Mouse (Mus musculus): ENCODE measurements around the gene Gm5890. TPM values are rescaled to one million over a fixed set of nuclear protein-coding genes. Genes with fewer than 3 reads are reported as not detected.
"Not testable (repeated sequence)": the region's sequence is repeated elsewhere in the genome, so short reads cannot be mapped to it uniquely, and the experiment has no call there.

Gene Gm5890
- total RNA-seq (2012; rRNA removed) (not detected in 2 replicates), total RNA-seq (2014; rRNA removed) (not detected in 2 replicates), polyA plus RNA-seq (2012; ENCODE audit: insufficient read length, low read depth) (not detected in 2 replicates)

GRCm38 (mm10) chr7:20262734-20263133 is at the start of gene Gm5890:
Gene Gm5890, minus strand, starts transcription at chr7:20262834.
- H3K79me2 ChIP-seq (replicated peaks; ENCODE audit: control insufficient read depth, extremely low read depth, insufficient read depth, poor library complexity, severe bottlenecking); H3K9ac ChIP-seq (ENCODE audit: insufficient read depth, low read depth); H3K27me3 ChIP-seq (replicated peaks); H3K4me1 ChIP-seq (ENCODE audit: control insufficient read depth in 1 of 2, insufficient read depth in 2 of 2); DNase-seq (ENCODE audit: extremely low read depth); H3K36me3 ChIP-seq (replicated peaks in 1 of 2; ENCODE audit: control insufficient read depth in 1 of 2, insufficient read depth in 1 of 2, low read length in 1 of 2); dilution Hi-C loops (cut with MboI; ENCODE audit: extremely low pct_ligation_motif_present, extremely low pct_unique_long_range_greater_than_20kb, low sequenced_read_pairs); H3K9me3 ChIP-seq (replicated peaks; ENCODE audit: low read length); H3K4me3 ChIP-seq (replicated peaks in 1 of 3; ENCODE audit: low read depth in 2 of 3, low read length in 2 of 3, poor library complexity in 1 of 3); in situ Hi-C loops (cut with MboI; ENCODE audit: low pct_ligation_motif_present, low pct_unique_long_range_greater_than_20kb, low sequenced_read_pairs); H3K4me2 ChIP-seq (ENCODE audit: insufficient read depth, low read depth, poor library complexity, severe bottlenecking); H3K27ac ChIP-seq (ENCODE audit: insufficient read depth, low read depth): not testable (repeated sequence)

- H3K27ac ChIP-seq (ENCODE audit: insufficient read depth, low read depth); H3K27me3 ChIP-seq (replicated peaks); H3K9ac ChIP-seq (ENCODE audit: insufficient read depth, low read depth); in situ Hi-C loops (cut with MboI; ENCODE audit: low pct_ligation_motif_present, low pct_unique_long_range_greater_than_20kb, low sequenced_read_pairs); H3K36me3 ChIP-seq (replicated peaks in 1 of 2; ENCODE audit: control insufficient read depth in 1 of 2, insufficient read depth in 1 of 2, low read length in 1 of 2); H3K79me2 ChIP-seq (replicated peaks; ENCODE audit: control insufficient read depth, extremely low read depth, insufficient read depth, poor library complexity, severe bottlenecking); dilution Hi-C loops (cut with MboI; ENCODE audit: extremely low pct_ligation_motif_present, extremely low pct_unique_long_range_greater_than_20kb, low sequenced_read_pairs); H3K4me2 ChIP-seq (ENCODE audit: insufficient read depth, low read depth, poor library complexity, severe bottlenecking); H3K4me3 ChIP-seq (replicated peaks in 1 of 3; ENCODE audit: low read depth in 2 of 3, low read length in 2 of 3, poor library complexity in 1 of 3); H3K9me3 ChIP-seq (replicated peaks; ENCODE audit: low read length); DNase-seq (ENCODE audit: extremely low read depth); H3K4me1 ChIP-seq (ENCODE audit: control insufficient read depth in 1 of 2, insufficient read depth in 2 of 2): not testable (repeated sequence)
These were observed 28.9 kb downstream of the Gm5890 start, which contains the start of gene Gm4498 for GRCm38 (mm10) chr7:20233728-20234127. Gene Gm4498, minus strand, starts transcription at chr7:20233828.

Other genes with a start within 250 kb of the Gm5890 start
- gene Vmn1r91, start 163.2 kb downstream of the Gm5890 start, total RNA-seq (2012; rRNA removed), result not detected in 2 replicates
- gene Vmn1r91, start 163.2 kb downstream of the Gm5890 start, total RNA-seq (2014; rRNA removed), result not detected in 2 replicates
- not detected in 2 replicates for gene Vmn1r91, start 163.2 kb downstream of the Gm5890 start, polyA plus RNA-seq (2012; ENCODE audit: insufficient read length, low read depth)
- not detected in 2 replicates for gene Gm16442, start 140.3 kb downstream of the Gm5890 start, total RNA-seq (2012; rRNA removed)
- not detected in 2 replicates for gene Gm16442, start 140.3 kb downstream of the Gm5890 start, total RNA-seq (2014; rRNA removed)
- gene Gm16442, start 140.3 kb downstream of the Gm5890 start, polyA plus RNA-seq (2012; ENCODE audit: insufficient read length, low read depth), result not detected in 2 replicates
- gene Vmn1r93, start 123.7 kb downstream of the Gm5890 start, total RNA-seq (2012; rRNA removed), result not detected in 2 replicates
- gene Vmn1r93, start 123.7 kb downstream of the Gm5890 start, total RNA-seq (2014; rRNA removed), result not detected in 2 replicates
- not detected in 2 replicates for gene Vmn1r93, start 123.7 kb downstream of the Gm5890 start, polyA plus RNA-seq (2012; ENCODE audit: insufficient read length, low read depth)
- not detected in 2 replicates for gene Vmn1r94, start 94.5 kb downstream of the Gm5890 start, total RNA-seq (2012; rRNA removed)
- not detected in 2 replicates for gene Vmn1r94, start 94.5 kb downstream of the Gm5890 start, total RNA-seq (2014; rRNA removed)
- not detected in 2 replicates for gene Vmn1r94, start 94.5 kb downstream of the Gm5890 start, polyA plus RNA-seq (2012; ENCODE audit: insufficient read length, low read depth)
- gene Vmn1r95, start 69.1 kb downstream of the Gm5890 start, total RNA-seq (2012; rRNA removed), result not detected in 2 replicates
- not detected in 2 replicates for gene Vmn1r95, start 69.1 kb downstream of the Gm5890 start, total RNA-seq (2014; rRNA removed)
- not detected in 2 replicates for gene Vmn1r95, start 69.1 kb downstream of the Gm5890 start, polyA plus RNA-seq (2012; ENCODE audit: insufficient read length, low read depth)
- not detected in 2 replicates for gene Gm6164, start 57.2 kb downstream of the Gm5890 start, total RNA-seq (2012; rRNA removed)
- gene Gm6164, start 57.2 kb downstream of the Gm5890 start, total RNA-seq (2014; rRNA removed), result not detected in 2 replicates
- not detected in 2 replicates for gene Gm6164, start 57.2 kb downstream of the Gm5890 start, polyA plus RNA-seq (2012; ENCODE audit: insufficient read length, low read depth)
- not detected in 2 replicates for gene Gm4498, start 29.0 kb downstream of the Gm5890 start, total RNA-seq (2012; rRNA removed)
- gene Gm4498, start 29.0 kb downstream of the Gm5890 start, total RNA-seq (2014; rRNA removed), result not detected in 2 replicates
- gene Gm4498, start 29.0 kb downstream of the Gm5890 start, polyA plus RNA-seq (2012; ENCODE audit: insufficient read length, low read depth), result not detected in 2 replicates
- gene Gm4133, start 71.2 kb upstream of the Gm5890 start, total RNA-seq (2012; rRNA removed), result not detected in 2 replicates
- not detected in 2 replicates for gene Gm4133, start 71.2 kb upstream of the Gm5890 start, total RNA-seq (2014; rRNA removed)
- not detected in 2 replicates for gene Gm4133, start 71.2 kb upstream of the Gm5890 start, polyA plus RNA-seq (2012; ENCODE audit: insufficient read length, low read depth)
- gene Gm5728, start 112.6 kb upstream of the Gm5890 start, total RNA-seq (2012; rRNA removed), result not detected in 2 replicates
- not detected in 2 replicates for gene Gm5728, start 112.6 kb upstream of the Gm5890 start, total RNA-seq (2014; rRNA removed)
- gene Gm5728, start 112.6 kb upstream of the Gm5890 start, polyA plus RNA-seq (2012; ENCODE audit: insufficient read length, low read depth), result not detected in 2 replicates
- gene Vmn1r100, start 155.1 kb upstream of the Gm5890 start, total RNA-seq (2012; rRNA removed), result not detected in 2 replicates
- gene Vmn1r100, start 155.1 kb upstream of the Gm5890 start, total RNA-seq (2014; rRNA removed), result not detected in 2 replicates
- not detected in 2 replicates for gene Vmn1r100, start 155.1 kb upstream of the Gm5890 start, polyA plus RNA-seq (2012; ENCODE audit: insufficient read length, low read depth)
- gene Vmn1r101, start 179.8 kb upstream of the Gm5890 start, total RNA-seq (2012; rRNA removed), result not detected in 2 replicates
- not detected in 2 replicates for gene Vmn1r101, start 179.8 kb upstream of the Gm5890 start, total RNA-seq (2014; rRNA removed)
- gene Vmn1r101, start 179.8 kb upstream of the Gm5890 start, polyA plus RNA-seq (2012; ENCODE audit: insufficient read length, low read depth), result not detected in 2 replicates
- not detected in 2 replicates for gene Gm10670, start 212.1 kb upstream of the Gm5890 start, total RNA-seq (2012; rRNA removed)
- not detected in 2 replicates for gene Gm10670, start 212.1 kb upstream of the Gm5890 start, total RNA-seq (2014; rRNA removed)
- not detected in 2 replicates for gene Gm10670, start 212.1 kb upstream of the Gm5890 start, polyA plus RNA-seq (2012; ENCODE audit: insufficient read length, low read depth)
- gene Vmn1r103, start 247.7 kb upstream of the Gm5890 start, total RNA-seq (2012; rRNA removed), result not detected in 2 replicates
- gene Vmn1r103, start 247.7 kb upstream of the Gm5890 start, total RNA-seq (2014; rRNA removed), result not detected in 2 replicates
- gene Vmn1r103, start 247.7 kb upstream of the Gm5890 start, polyA plus RNA-seq (2012; ENCODE audit: insufficient read length, low read depth), result not detected in 2 replicates